Mouse (Mus musculus) liver, embryonic 16.5 days (tissue): ENCODE results near the gene Tars. TPM values are rescaled to one million over a fixed set of nuclear protein-coding genes. Genes with fewer than 3 reads are reported as not detected.
A peak's percentile ranks its signal among the peaks of the same experiment; 100 is the strongest.

ENCODE experiments used
- ATAC-seq: fragments of 200-750 bp; cut with Nextera tagmentation; 2 replicates; pipeline ENCODE4 v1.8.0; 2017; ENCODE audit warnings: low read depth, mild to moderate bottlenecking, moderate number of reproducible peaks, moderate library complexity
- H3K27ac ChIP-seq: fragments of 300-500 bp; sonication (generic); 2 replicates; pipeline ENCODE4 v1.5.1; 2014; ENCODE audit warnings: mild to moderate bottlenecking, low read length
- H3K27me3 ChIP-seq: fragments of 300-500 bp; sonication (generic); 2 replicates; pipeline ENCODE4 v1.6.1; 2014; ENCODE audit warnings: low read depth, low read length, mixed read lengths; ENCODE audit not compliant: control insufficient read depth, insufficient read depth
- H3K36me3 ChIP-seq: fragments of 300-500 bp; sonication (generic); 2 replicates; pipeline ENCODE4 v1.6.1; 2014; ENCODE audit warnings: mild to moderate bottlenecking; ENCODE audit not compliant: control insufficient read depth, insufficient read depth
- H3K4me1 ChIP-seq: fragments of 300-500 bp; sonication (generic); 2 replicates; pipeline ENCODE4 v1.6.1; 2014; ENCODE audit warnings: low read depth, low read length, mixed read lengths; ENCODE audit not compliant: control insufficient read depth
- H3K4me2 ChIP-seq: fragments of 300-500 bp; sonication (generic); 2 replicates; pipeline ENCODE4 v1.6.1; 2014; ENCODE audit warnings: low read depth, low read length, mixed read lengths
- H3K4me3 ChIP-seq: fragments of 300-500 bp; sonication (generic); 2 replicates; pipeline ENCODE4 v1.5.1; 2014; ENCODE audit warnings: low read depth, mild to moderate bottlenecking, low read length
- H3K9ac ChIP-seq: fragments of 300-500 bp; sonication (generic); 2 replicates; pipeline ENCODE4 v1.6.1; 2014; ENCODE audit warnings: low read depth, low read length
- H3K9me3 ChIP-seq: fragments of 300-500 bp; sonication (generic); replicated peaks from 2 replicates; pipeline ENCODE4 v1.6.1; 2016; ENCODE audit warnings: low read length; ENCODE audit not compliant: control insufficient read depth
- WGBS: fragments of 180-500 bp; shearing (Covaris S2); extraction: QIAGEN DNeasy Blood & Tissue Kit; methylation state at CpG from one replicate; pipeline ENCODE4 v1.1.7; 2014; ENCODE audit not compliant: insufficient replicate concordance; 5-methylcytosine and 5-hydroxymethylcytosine counted together
- polyA plus RNA-seq: library from polyadenylated mRNA; unstranded; fragments of >200 nt; fragmentation: Nextera tagmentation; extraction: Ambion mirVana; gene quantifications from 2 replicates; pipeline ENCODE4 v1.2.1, GENCODE M21; 2015

The Tars gene
- polyA plus RNA-seq, 1 experiment from 2014 or later = 33.3 TPM

- Histone ChIP-seq H3K36me3 (no peaks in the 10 kb centered on the region), H3K9me3 (no peaks in the 10 kb centered on the region), H3K4me2 (no peak overlapping the region), H3K9ac (no peak overlapping the region), H3K4me1 (no peaks in the 10 kb centered on the region), H3K27me3 (no peaks in the 10 kb centered on the region), H3K4me3 (no peak overlapping the region), H3K27ac (no peak overlapping the region)
- no peak for ATAC-seq
- WGBS = 34% methylated on average over 9 of the region's 9 CpGs
Measured at GRCm38 (mm10) chr15:11406769-11407168, 7.3 kb upstream of the Tars start.

- Histone ChIP-seq H3K4me1 (peaks cover 12% of the 10 kb centered on the region), H3K9me3 (no peaks in the 10 kb centered on the region), H3K4me3 (peak overlapping the region; percentile 87), H3K27ac (peak overlapping the region; percentile 71), H3K4me2 (peak overlapping the region; percentile 82), H3K36me3 (peaks cover under 1% of the 10 kb centered on the region; the same call in 1 of the 2 replicates), H3K9ac (peak overlapping the region; percentile 87), H3K27me3 (no peaks in the 10 kb centered on the region)
- no peak for ATAC-seq
- 2% methylated on average over 10 of the region's 10 CpGs for WGBS
Measured at GRCm38 (mm10) chr15:11398676-11399350, 652 bp downstream of the Tars start.

GRCm38 (mm10) chr15:11396421-11396820, 3.0 kb downstream of the Tars start:
- no peak for ATAC-seq
- WGBS = 74% methylated on average over 6 of the region's 6 CpGs
- no peak overlapping the region for H3K4me3 ChIP-seq

GRCm38 (mm10) chr15:11392903-11393302, 6.6 kb downstream of the Tars start:
- WGBS = 87% methylated on average over 16 of the region's 16 CpGs
- ATAC-seq = no peak
- no peak overlapping the region for H3K4me3 ChIP-seq
- H3K4me1 ChIP-seq = peaks cover 5% of the 10 kb centered on the region; the same call in 1 of the 2 replicates
- no peaks in the 10 kb centered on the region for H3K27me3 ChIP-seq
- H3K9me3 ChIP-seq = no peaks in the 10 kb centered on the region
- H3K36me3 ChIP-seq = peaks cover 52% of the 10 kb centered on the region
- H3K9ac ChIP-seq = no peak overlapping the region
- no peak overlapping the region for H3K27ac ChIP-seq
- H3K4me2 ChIP-seq = no peak overlapping the region

More at GRCm38 (mm10) chr15:11396421-11396820, 3.0 kb downstream of the Tars start:
- Histone ChIP-seq H3K27ac (no peak overlapping the region), H3K9ac (no peak overlapping the region), H3K4me1 (peaks cover 12% of the 10 kb centered on the region), H3K4me2 (no peak overlapping the region), H3K27me3 (no peaks in the 10 kb centered on the region), H3K36me3 (peaks cover 24% of the 10 kb centered on the region), H3K9me3 (no peaks in the 10 kb centered on the region)

GRCm38 (mm10) chr15:11383796-11384195, 15.7 kb downstream of the Tars start:
- no peaks in the 10 kb centered on the region for H3K27me3 ChIP-seq
- H3K4me3 ChIP-seq = no peak overlapping the region
- no peak overlapping the region for H3K27ac ChIP-seq
- ATAC-seq = no peak
- WGBS = 87% methylated on average over 21 of the region's 21 CpGs
- H3K9me3 ChIP-seq = no peaks in the 10 kb centered on the region
- no peak overlapping the region for H3K4me2 ChIP-seq
- peaks cover 49% of the 10 kb centered on the region for H3K36me3 ChIP-seq
- no peaks in the 10 kb centered on the region for H3K4me1 ChIP-seq
- no peak overlapping the region for H3K9ac ChIP-seq

- no peaks in the 10 kb centered on the region for H3K9me3 ChIP-seq
- peaks cover 40% of the 10 kb centered on the region for H3K36me3 ChIP-seq
- H3K4me3 ChIP-seq = no peak overlapping the region
Measured at GRCm38 (mm10) chr15:11382585-11382984, 16.9 kb downstream of the Tars start.

GRCm38 (mm10) chr15:11380616-11381015, 18.8 kb downstream of the Tars start:
- Histone ChIP-seq H3K36me3 (peaks cover 21% of the 10 kb centered on the region), H3K4me2 (no peak overlapping the region), H3K4me3 (no peak overlapping the region), H3K4me1 (no peaks in the 10 kb centered on the region), H3K27ac (no peak overlapping the region), H3K9me3 (no peaks in the 10 kb centered on the region), H3K27me3 (no peaks in the 10 kb centered on the region), H3K9ac (no peak overlapping the region)
- WGBS = 70% methylated on average over 8 of the region's 8 CpGs
- ATAC-seq = no peak

More at GRCm38 (mm10) chr15:11382585-11382984, 16.9 kb downstream of the Tars start:
- no peak overlapping the region for H3K9ac ChIP-seq
- no peaks in the 10 kb centered on the region for H3K27me3 ChIP-seq
- no peak for ATAC-seq
- WGBS = 74% methylated on average over 12 of the region's 12 CpGs
- H3K27ac ChIP-seq = no peak overlapping the region
- H3K4me1 ChIP-seq = no peaks in the 10 kb centered on the region
- H3K4me2 ChIP-seq = no peak overlapping the region

GRCm38 (mm10) chr15:11380087-11380530, 19.4 kb downstream of the Tars start:
- H3K36me3 ChIP-seq = peaks cover 16% of the 10 kb centered on the region
- H3K4me3 ChIP-seq = no peak overlapping the region
- no peak overlapping the region for H3K9ac ChIP-seq
- no peak for ATAC-seq
- 47% methylated on average over 8 of the region's 8 CpGs for WGBS
- H3K27ac ChIP-seq = no peak overlapping the region
- no peak overlapping the region for H3K4me2 ChIP-seq
- H3K4me1 ChIP-seq = no peaks in the 10 kb centered on the region
- H3K27me3 ChIP-seq = no peaks in the 10 kb centered on the region
- H3K9me3 ChIP-seq = no peaks in the 10 kb centered on the region

- Histone ChIP-seq H3K27me3 (no peaks in the 10 kb centered on the region), H3K9ac (no peak overlapping the region), H3K36me3 (peaks cover 11% of the 10 kb centered on the region), H3K4me1 (no peaks in the 10 kb centered on the region), H3K27ac (no peak overlapping the region), H3K4me3 (no peak overlapping the region), H3K4me2 (no peak overlapping the region), H3K9me3 (no peaks in the 10 kb centered on the region)
- 76% methylated on average over 8 of the region's 8 CpGs for WGBS
- no peak for ATAC-seq
Measured at GRCm38 (mm10) chr15:11379431-11380086, 19.9 kb downstream of the Tars start.
